Mouse (Mus musculus) MEL (cell line): ENCODE data around the gene Abcb6. TPM values are rescaled to one million over a fixed set of nuclear protein-coding genes. Genes with fewer than 3 reads are reported as not detected.

Experiments
- DNase-seq: peaks from one replicate; pipeline ENCODE4 v3.0.0; 2011; ENCODE audit warnings: low read depth, low spot score
- H3K27ac ChIP-seq: 2 replicates; pipeline ENCODE4 v1.5.1; 2012; ENCODE audit warnings: low read depth, mild to moderate bottlenecking, control low read depth, low read length, moderate library complexity; ENCODE audit not compliant: control insufficient read depth
- H3K27me3 ChIP-seq, 2 experiments: fragments of 150-350 bp in 1 of 2; sonication (generic) in 1 of 2; 2 replicates each; pipeline ENCODE4 v1.6.1; 2012; ENCODE audit warnings: low read length in 2 of 2, mild to moderate bottlenecking in 2 of 2, improper control_type of control experiment in 1 of 2, moderate library complexity in 1 of 2; ENCODE audit not compliant: insufficient read depth in 2 of 2, control insufficient read depth in 1 of 2
- H3K36me3 ChIP-seq, 2 experiments: 2 replicates each; pipeline ENCODE4 v1.6.1; 2012 to 2014; ENCODE audit warnings: low read length in 2 of 2, improper control_type of control experiment in 1 of 2, inconsistent platforms in 1 of 2, mild to moderate bottlenecking in 1 of 2; ENCODE audit not compliant: insufficient read depth in 2 of 2, control insufficient read depth in 1 of 2
- H3K4me1 ChIP-seq, 2 experiments: fragments of 150-350 bp in 1 of 2; sonication (generic) in 1 of 2; 2 replicates each; pipeline ENCODE4 v1.6.1; 2012; ENCODE audit warnings: low read length in 2 of 2, improper control_type of control experiment in 1 of 2, mild to moderate bottlenecking in 1 of 2; ENCODE audit not compliant: insufficient read depth in 2 of 2, control insufficient read depth in 1 of 2
- H3K4me3 ChIP-seq, 2 experiments: fragments of 150-350 bp in 1 of 2; sonication (generic) in 1 of 2; 2 replicates each; pipeline ENCODE4 v1.5.1; 2012; ENCODE audit warnings: low read depth in 2 of 2, low read length in 2 of 2, mild to moderate bottlenecking in 2 of 2, moderate library complexity in 2 of 2, control low read depth in 1 of 2, improper control_type of control experiment in 1 of 2; ENCODE audit not compliant: control insufficient read depth in 1 of 2, insufficient read depth in 1 of 2
- H3K79me2 ChIP-seq: 2 replicates; pipeline ENCODE4 v1.6.1; 2012; ENCODE audit warnings: mild to moderate bottlenecking, low read length, moderate library complexity; ENCODE audit not compliant: control insufficient read depth, poor library complexity, insufficient read depth
- H3K9ac ChIP-seq: 2 replicates; pipeline ENCODE4 v1.6.1; 2012; ENCODE audit warnings: low read depth, mild to moderate bottlenecking, control low read depth, low read length, moderate library complexity; ENCODE audit not compliant: control insufficient read depth, poor library complexity, severe bottlenecking
- H3K9me3 ChIP-seq: fragments of 150-350 bp; sonication (generic); replicated peaks from 2 replicates; pipeline ENCODE4 v1.6.1; 2012; ENCODE audit warnings: mild to moderate bottlenecking, low read length, improper control_type of control experiment, moderate library complexity; ENCODE audit not compliant: insufficient read depth
- CHD1 ChIP-seq: IDR thresholded peaks from 2 replicates; pipeline ENCODE4 v1.6.1; 2012; ENCODE audit warnings: low read depth, mild to moderate bottlenecking, inconsistent platforms, low read length, improper control_type of control experiment
- CHD2 ChIP-seq: IDR thresholded peaks from 2 replicates; pipeline ENCODE4 v1.6.1; 2011; ENCODE audit warnings: low read length, improper control_type of control experiment
- CTCF ChIP-seq, 3 experiments: IDR thresholded peaks in 2 of 3; conservative IDR thresholded peaks in 1 of 3; 2 replicates each; pipeline ENCODE4 v1.5.1; 2011 to 2012; ENCODE audit warnings: low read length in 3 of 3, low read depth in 2 of 3, mild to moderate bottlenecking in 2 of 3, improper control_type of control experiment in 1 of 3, inconsistent platforms in 1 of 3, mixed read lengths in 1 of 3, moderate library complexity in 1 of 3; ENCODE audit not compliant: control insufficient read depth in 1 of 3, insufficient read depth in 1 of 3, poor library complexity in 1 of 3, severe bottlenecking in 1 of 3
- E2F4 ChIP-seq: IDR thresholded peaks from 2 replicates; pipeline ENCODE4 v1.6.1; 2011; ENCODE audit warnings: low read depth, low read length, improper control_type of control experiment, borderline replicate concordance
- ELF1 ChIP-seq: IDR thresholded peaks from 2 replicates; pipeline ENCODE4 v1.6.1; 2014; ENCODE audit warnings: low read depth, mild to moderate bottlenecking, inconsistent platforms, low read length, improper control_type of control experiment, moderate library complexity
- GABPA ChIP-seq: IDR thresholded peaks from 2 replicates; pipeline ENCODE4 v1.6.1; 2012; ENCODE audit warnings: low read depth, mild to moderate bottlenecking, inconsistent platforms, low read length, improper control_type of control experiment, moderate library complexity
- GATA1 ChIP-seq: IDR thresholded peaks from 2 replicates; pipeline ENCODE4 v1.6.1; 2011; ENCODE audit warnings: low read depth, low read length, improper control_type of control experiment
- HCFC1 ChIP-seq: IDR thresholded peaks from 2 replicates; pipeline ENCODE4 v1.6.1; 2012; ENCODE audit warnings: low read depth, mild to moderate bottlenecking, inconsistent platforms, low read length, improper control_type of control experiment, moderate library complexity
- MAFK ChIP-seq: IDR thresholded peaks from 2 replicates; pipeline ENCODE4 v1.6.1; 2011; ENCODE audit warnings: low read depth, mild to moderate bottlenecking, low read length, improper control_type of control experiment, borderline replicate concordance
- MAX ChIP-seq: IDR thresholded peaks from 2 replicates; pipeline ENCODE4 v1.6.1; 2011; ENCODE audit warnings: low read length, improper control_type of control experiment
- MYB ChIP-seq: IDR thresholded peaks from 2 replicates; pipeline ENCODE4 v1.6.1; 2011; ENCODE audit warnings: mild to moderate bottlenecking, low read depth, low read length, improper control_type of control experiment
- NELFE ChIP-seq: IDR thresholded peaks from 2 replicates; pipeline ENCODE4 v1.6.1; 2011; ENCODE audit warnings: low read depth, low read length, improper control_type of control experiment
- NRF1 ChIP-seq: IDR thresholded peaks from 2 replicates; pipeline ENCODE4 v1.6.1; 2014; ENCODE audit warnings: low read depth, mild to moderate bottlenecking, inconsistent platforms, low read length, improper control_type of control experiment, moderate library complexity; ENCODE audit not compliant: poor library complexity, insufficient read depth, severe bottlenecking
- POLR2A ChIP-seq, 2 experiments: IDR thresholded peaks; 2 replicates each; pipeline ENCODE4 v1.6.1; 2011 to 2012; ENCODE audit warnings: low read length in 2 of 2, mild to moderate bottlenecking in 2 of 2, control low read depth in 1 of 2, improper control_type of control experiment in 1 of 2, low read depth in 1 of 2, moderate library complexity in 1 of 2; ENCODE audit not compliant: control insufficient read depth in 1 of 2, insufficient read depth in 1 of 2, poor library complexity in 1 of 2
- POLR2AphosphoS2 ChIP-seq: IDR thresholded peaks from 2 replicates; pipeline ENCODE4 v1.6.1; 2011; ENCODE audit warnings: low read length, improper control_type of control experiment
- POLR2AphosphoS5 ChIP-seq: IDR thresholded peaks from 2 replicates; pipeline ENCODE4 v1.6.1; 2012; ENCODE audit warnings: low read depth, borderline replicate concordance, mild to moderate bottlenecking, inconsistent platforms, low read length, moderate library complexity, mixed read lengths
- RAD21 ChIP-seq: IDR thresholded peaks from 2 replicates; pipeline ENCODE4 v1.6.1; 2011; ENCODE audit warnings: mild to moderate bottlenecking, low read depth, low read length, improper control_type of control experiment
- SIN3A ChIP-seq: IDR thresholded peaks from 2 replicates; pipeline ENCODE4 v1.6.1; 2012; ENCODE audit warnings: low read length, improper control_type of control experiment, inconsistent platforms
- SMC3 ChIP-seq: IDR thresholded peaks from 2 replicates; pipeline ENCODE4 v1.6.1; 2011; ENCODE audit warnings: low read depth, low read length, improper control_type of control experiment
- TBP ChIP-seq: IDR thresholded peaks from 2 replicates; pipeline ENCODE4 v1.8.0; 2011; ENCODE audit warnings: low read depth, low read length, improper control_type of control experiment
- TCF12 ChIP-seq: IDR thresholded peaks from 2 replicates; pipeline ENCODE4 v1.6.1; 2014; ENCODE audit warnings: low read depth, mild to moderate bottlenecking, inconsistent platforms, low read length, improper control_type of control experiment, moderate library complexity
- ZC3H11A ChIP-seq: IDR thresholded peaks from 2 replicates; pipeline ENCODE4 v1.6.1; 2012; ENCODE audit warnings: low read depth, mild to moderate bottlenecking, inconsistent platforms, low read length, improper control_type of control experiment
- ZKSCAN1 ChIP-seq: IDR thresholded peaks from 2 replicates; pipeline ENCODE4 v1.6.1; 2012; ENCODE audit warnings: low read depth, mild to moderate bottlenecking, inconsistent platforms, low read length, improper control_type of control experiment, moderate library complexity
- ZMIZ1 ChIP-seq: IDR thresholded peaks from 2 replicates; pipeline ENCODE4 v1.6.1; 2012; ENCODE audit warnings: low read depth, mild to moderate bottlenecking, inconsistent platforms, low read length, improper control_type of control experiment, moderate library complexity
- ZNF384 ChIP-seq: IDR thresholded peaks from 2 replicates; pipeline ENCODE4 v1.6.1; 2012; ENCODE audit warnings: low read depth, mild to moderate bottlenecking, inconsistent platforms, low read length, improper control_type of control experiment
- polyA plus RNA-seq, 2 experiments: library from polyadenylated mRNA; stranded (reverse) in 1 of 2; unstranded in 1 of 2; fragments of >175 nt in 1 of 2; fragments of >200 nt in 1 of 2; gene quantifications; 2 replicates each; pipeline versions ENCODE4 v1.2.1 to v1.2.4; 2012; ENCODE audit warnings: low replicate concordance in 2 of 2, low read depth in 1 of 2; ENCODE audit not compliant: insufficient read length in 2 of 2, insufficient read depth in 1 of 2, missing spikeins in 1 of 2
- total RNA-seq: library from RNA; depleted of rRNA; stranded (reverse); fragments of 300-350 nt; gene quantifications from 2 replicates; pipeline ENCODE4 v1.2.3, GENCODE M21; 2012

Gene Abcb6
- total and polyA plus RNA-seq, 3 experiments: 73.5 to 84.4 TPM; not detected in 1

DNA sequence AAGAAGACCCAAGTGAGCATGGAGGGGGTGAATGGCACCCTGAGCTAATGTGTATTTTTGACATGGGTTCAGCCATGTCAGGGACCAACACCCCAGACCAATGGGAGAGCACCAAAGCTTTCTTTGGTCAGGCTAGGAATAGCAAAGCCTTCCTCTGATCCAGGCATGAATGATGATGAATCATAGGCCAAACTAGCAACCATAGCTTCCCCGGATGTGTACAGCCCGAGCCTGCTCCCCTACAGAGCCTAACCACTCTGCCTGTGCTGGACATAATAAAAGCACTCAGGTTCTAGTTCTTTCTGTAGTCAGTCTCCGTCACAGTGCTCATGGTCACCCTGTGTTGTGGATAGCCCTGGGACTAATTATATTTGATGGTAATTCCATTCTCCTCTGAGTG, 41.3 kb upstream of the Abcb6 start:
- H3K36me3 ChIP-seq: peaks cover 1 to 40% of the 10 kb centered on the region in 2 experiments
- DNase-seq: no peak
- no peak overlapping the region for H3K9ac ChIP-seq
- no peaks in the 10 kb centered on the region for H3K27me3 ChIP-seq
- H3K4me1 ChIP-seq: peaks cover 29 to 47% of the 10 kb centered on the region in 2 experiments
- no peak for TF ChIP-seq CTCF (IDR thresholded peaks at IDR 0.05 in 2 of 3, conservative IDR thresholded peaks at IDR 0.05 in 1 of 3; ENCODE audit: control insufficient read depth in 1 of 3, insufficient read depth in 1 of 3, low read depth in 2 of 3, low read length in 3 of 3, poor library complexity in 1 of 3, severe bottlenecking in 1 of 3)
- TF ChIP-seq MAFK: no peak
- TF ChIP-seq SMC3: no peak
- TF ChIP-seq ELF1: no peak
- TF ChIP-seq GABPA: no peak
- no peak for TF ChIP-seq ZC3H11A
- no peak for TF ChIP-seq ZKSCAN1
- no peak for TF ChIP-seq ZMIZ1
- TF ChIP-seq RAD21: no peak
- no peak for TF ChIP-seq POLR2A (IDR thresholded peaks at IDR 0.05; ENCODE audit: control insufficient read depth in 1 of 2, insufficient read depth in 1 of 2, low read depth in 1 of 2, low read length in 2 of 2, poor library complexity in 1 of 2)
- no peak for TF ChIP-seq SIN3A
- TF ChIP-seq, all 39 proteins: peak for 0
- Histone ChIP-seq H3K9me3 (no peaks in the 10 kb centered on the region), H3K79me2 (peaks cover 23% of the 10 kb centered on the region), H3K4me3 (no peak overlapping the region), H3K27ac (no peak overlapping the region)

DNA sequence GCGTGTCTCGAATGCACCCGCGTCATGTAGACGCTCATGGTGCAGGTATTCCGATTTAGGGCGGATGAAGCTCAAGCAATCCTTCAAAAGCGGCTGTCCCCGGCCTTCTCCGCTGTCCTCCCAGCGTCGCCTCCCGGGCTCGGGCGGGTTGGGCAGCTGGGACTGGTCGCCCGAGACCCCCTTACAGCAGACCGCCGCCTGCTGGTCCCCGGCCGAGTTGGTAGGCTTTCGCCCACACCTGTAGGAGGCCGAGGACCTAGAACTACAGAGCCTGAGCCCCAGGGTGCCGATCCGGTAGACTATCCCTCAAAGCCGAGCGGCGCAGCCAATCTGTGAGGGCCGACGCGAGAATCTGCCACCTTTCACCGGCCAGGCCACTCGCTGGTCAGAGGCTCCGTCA, 39.3 kb upstream of the Abcb6 start, which contains the start of gene Tuba4a:
Gene Tuba4a, minus strand, starts transcription at position 335 of the 400 bp plus-strand sequence.
- no peak for DNase-seq
- peaks cover 19 to 46% of the 10 kb centered on the region in 2 experiments for H3K4me1 ChIP-seq

DNA sequence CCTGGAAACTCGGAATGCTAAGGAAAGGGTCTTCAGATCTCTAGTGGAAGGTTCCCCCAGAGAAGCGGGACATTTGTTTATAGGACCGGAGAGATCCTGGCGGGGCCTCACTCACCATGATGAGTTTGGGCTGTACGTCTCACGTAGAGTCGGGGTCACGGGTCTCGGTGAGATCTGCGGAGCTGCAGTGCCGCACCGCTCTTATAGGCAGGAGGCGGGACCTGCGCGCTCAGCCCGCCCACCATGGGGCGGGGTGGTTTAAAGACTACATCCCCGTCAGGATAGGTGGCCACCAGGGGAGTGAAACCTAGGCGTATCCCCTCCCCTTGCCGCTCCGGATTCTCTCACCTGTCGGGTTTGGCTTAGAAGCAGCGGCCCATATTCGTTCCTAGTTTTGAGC, 38.9 kb upstream of the Abcb6 start:
- H3K36me3 ChIP-seq: peaks cover 12 to 43% of the 10 kb centered on the region in 2 experiments
- peak; percentile 92 for DNase-seq
- peak overlapping the region; percentile 81 to 82 for H3K4me3 ChIP-seq
- peak overlapping the region; percentile 87 for H3K9ac ChIP-seq
- peaks cover 14 to 45% of the 10 kb centered on the region in 2 experiments for H3K4me1 ChIP-seq
- H3K9me3 ChIP-seq: no peaks in the 10 kb centered on the region
- peaks cover 45% of the 10 kb centered on the region for H3K79me2 ChIP-seq
- H3K27ac ChIP-seq: peak overlapping the region; percentile 83
- H3K27me3 ChIP-seq: no peaks in the 10 kb centered on the region
- no peak for TF ChIP-seq MAFK
- TF ChIP-seq MYB: no peak
- TF ChIP-seq CHD1: no peak
- no peak for TF ChIP-seq MAX
- peak; percentile 99 for TF ChIP-seq TBP
- peak; percentile 99 for TF ChIP-seq ZMIZ1
- TF ChIP-seq ZKSCAN1: no peak
- TF ChIP-seq ZC3H11A: no peak
- TF ChIP-seq TCF12: peak; percentile 74
- peak; percentile 99 for TF ChIP-seq POLR2AphosphoS2
- TF ChIP-seq CHD2: no peak
- peak; percentile 93; the same call in 1 of the 2 replicates for TF ChIP-seq POLR2AphosphoS5
- peak; percentile 55; the same call in 1 of the 2 replicates for TF ChIP-seq HCFC1
- TF ChIP-seq NRF1: peak; percentile 29; the same call in 1 of the 2 replicates
- no peak for TF ChIP-seq RAD21
- TF ChIP-seq GATA1: no peak
- peak; percentile 98 to 100 for TF ChIP-seq POLR2A (IDR thresholded peaks at IDR 0.05; ENCODE audit: control insufficient read depth in 1 of 2, insufficient read depth in 1 of 2, low read depth in 1 of 2, low read length in 2 of 2, poor library complexity in 1 of 2)
- TF ChIP-seq ZNF384: no peak
- peak; percentile 100 for TF ChIP-seq NELFE

More for the DNA sequence above, 39.3 kb upstream of the Abcb6 start, which contains the start of gene Tuba4a:
- no peaks in the 10 kb centered on the region for H3K27me3 ChIP-seq
- peak within 1 kb of the TSS; percentile 87 for H3K9ac ChIP-seq
- H3K9me3 ChIP-seq: no peaks in the 10 kb centered on the region
- peak within 1 kb of the TSS; percentile 81 to 82 for H3K4me3 ChIP-seq
- H3K79me2 ChIP-seq: peaks cover 42% of the 10 kb centered on the region
- no peak for TF ChIP-seq TBP
- TF ChIP-seq POLR2A (IDR thresholded peaks at IDR 0.05; ENCODE audit: control insufficient read depth in 1 of 2, insufficient read depth in 1 of 2, low read depth in 1 of 2, low read length in 2 of 2, poor library complexity in 1 of 2): no peak
- no peak for TF ChIP-seq MAFK
- TF ChIP-seq E2F4: no peak
- no peak for TF ChIP-seq MAX
- peak within 1 kb of the TSS; percentile 83 for H3K27ac ChIP-seq
- peaks cover 10 to 43% of the 10 kb centered on the region in 2 experiments for H3K36me3 ChIP-seq
